Mouse (Mus musculus) natural killer cell, adult 2 months (primary cell): ENCODE data around the gene Ppp1r15b.
A peak's percentile ranks its signal among the peaks of the same experiment; 100 is the strongest.

Source experiments
- DNase-seq, 2 experiments: peaks; one replicate each; pipeline ENCODE4 v3.0.0; 2022; ENCODE audit warnings: low spot score in 2 of 2

Ppp1r15b gene

GRCm38 (mm10) chr1:133121246-133121645 lies 9.7 kb upstream of the Ppp1r15b start:
- DNase-seq, result no peak

DNA sequence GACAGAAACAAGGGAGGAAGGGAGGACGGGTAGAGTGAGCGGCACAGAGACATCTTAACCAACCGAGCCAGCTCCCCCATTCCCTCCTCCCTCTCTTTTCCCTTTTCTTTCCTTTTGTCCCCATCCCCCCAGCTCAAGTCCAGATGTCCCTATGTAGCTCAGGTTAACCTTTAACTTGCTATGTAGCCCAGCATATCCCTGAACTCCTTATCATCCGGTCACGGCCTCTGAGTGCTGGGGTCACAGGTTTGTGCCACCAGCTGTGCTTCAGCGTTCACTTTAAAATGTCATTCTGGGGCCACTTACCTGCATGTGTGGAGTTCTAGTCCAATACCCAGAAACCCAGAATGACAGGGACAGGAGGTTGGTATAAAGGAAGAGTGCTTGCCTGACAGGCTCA lies 6.8 kb upstream of the Ppp1r15b start:
- DNase-seq, result no peak

DNA sequence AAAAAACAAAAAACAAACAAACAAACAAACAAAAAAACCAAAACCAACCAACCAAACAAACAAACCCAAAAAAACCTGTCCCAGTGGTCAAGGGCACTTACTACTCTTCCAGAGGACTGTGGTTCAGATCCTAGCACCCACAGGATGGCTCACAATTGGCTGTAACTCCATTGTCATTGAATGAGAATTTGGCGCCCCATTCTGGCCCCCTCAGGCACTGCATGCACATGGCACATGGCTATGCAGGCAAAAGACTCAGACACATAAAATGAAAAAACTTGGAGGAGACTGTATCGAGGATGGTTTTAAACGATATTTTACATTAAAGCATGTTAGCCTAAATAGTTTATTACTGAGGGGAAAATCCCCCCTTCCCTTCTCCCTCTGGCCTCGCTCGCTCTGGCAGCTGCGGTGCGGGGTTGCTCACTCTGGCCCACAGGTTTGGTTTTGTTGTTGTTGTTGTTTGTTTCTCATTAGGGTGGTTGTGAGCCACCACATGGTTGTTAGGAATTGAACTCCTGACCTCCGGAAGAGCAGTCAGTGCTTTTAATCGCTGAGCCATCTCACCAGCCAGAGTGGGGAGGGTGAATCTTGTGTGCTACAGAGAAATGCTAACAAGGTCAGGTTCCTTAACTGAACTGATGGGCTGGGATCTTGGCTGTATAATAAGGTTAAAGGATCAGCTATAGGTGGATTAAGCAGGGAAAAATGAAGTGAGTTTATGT lies 5.1 kb upstream of the Ppp1r15b start:
- DNase-seq, result no peak

GRCm38 (mm10) chr1:133126365-133126740 lies 4.6 kb upstream of the Ppp1r15b start:
- no peak for DNase-seq

DNA sequence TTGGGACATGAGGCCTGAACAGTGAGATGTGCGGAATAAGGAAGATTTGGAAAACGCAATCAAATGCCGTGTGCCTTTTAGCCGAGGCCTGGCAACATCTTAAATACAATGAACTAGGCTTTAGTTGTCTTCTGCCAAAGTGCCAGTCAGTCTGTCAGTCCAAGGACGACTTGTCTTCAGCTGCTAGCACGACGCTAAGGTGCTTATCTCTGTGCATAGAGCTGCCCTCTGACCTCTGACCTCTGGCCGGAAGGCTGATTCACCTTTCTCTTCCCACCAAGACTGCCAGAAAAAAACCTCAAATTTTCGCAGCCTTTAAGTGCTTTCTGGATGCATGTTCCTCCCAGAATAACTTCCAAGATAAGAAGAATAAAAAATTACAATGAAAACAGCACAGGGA lies 3.6 kb upstream of the Ppp1r15b start:
- no peak for DNase-seq

DNA sequence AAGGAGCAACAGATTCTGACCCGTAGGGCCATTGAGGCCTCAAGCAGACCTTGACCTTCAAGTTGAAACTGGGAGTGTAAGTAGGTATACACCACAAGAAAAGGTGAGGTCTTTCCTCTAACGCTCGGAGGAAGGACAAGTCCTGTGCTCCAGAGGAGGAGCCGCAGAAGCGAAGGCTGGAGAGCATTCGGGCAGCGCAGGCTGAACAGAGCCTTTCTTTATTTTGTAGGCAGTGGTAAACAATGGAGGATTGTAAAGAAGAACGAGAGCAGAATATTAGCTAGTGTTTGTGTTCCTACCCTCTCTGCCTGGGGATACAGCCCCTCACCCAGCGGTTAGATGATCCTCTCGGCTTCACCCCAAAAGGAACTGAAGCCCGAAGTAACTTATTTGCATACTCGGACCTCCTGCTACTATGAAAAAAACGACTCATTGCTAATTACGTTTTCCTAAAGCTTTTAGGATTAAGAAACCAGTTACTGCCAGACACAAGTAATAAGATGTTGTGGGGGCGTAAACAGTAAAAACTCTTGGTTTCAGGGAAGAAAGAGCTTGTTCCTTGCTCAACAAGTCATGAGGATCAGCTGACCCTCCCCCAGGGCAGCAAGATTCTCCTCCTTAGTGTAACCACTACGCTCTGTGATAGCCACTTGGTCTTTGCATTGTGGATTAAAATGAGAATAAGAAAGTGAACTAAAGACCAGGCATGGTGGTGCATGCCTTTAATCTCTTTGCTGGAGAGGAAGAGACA lies 1.3 kb upstream of the Ppp1r15b start:
- DNase-seq, result no peak

- DNase-seq, result no peak
Measured at GRCm38 (mm10) chr1:133131561-133131905, 590 bp downstream of the Ppp1r15b start.

DNA sequence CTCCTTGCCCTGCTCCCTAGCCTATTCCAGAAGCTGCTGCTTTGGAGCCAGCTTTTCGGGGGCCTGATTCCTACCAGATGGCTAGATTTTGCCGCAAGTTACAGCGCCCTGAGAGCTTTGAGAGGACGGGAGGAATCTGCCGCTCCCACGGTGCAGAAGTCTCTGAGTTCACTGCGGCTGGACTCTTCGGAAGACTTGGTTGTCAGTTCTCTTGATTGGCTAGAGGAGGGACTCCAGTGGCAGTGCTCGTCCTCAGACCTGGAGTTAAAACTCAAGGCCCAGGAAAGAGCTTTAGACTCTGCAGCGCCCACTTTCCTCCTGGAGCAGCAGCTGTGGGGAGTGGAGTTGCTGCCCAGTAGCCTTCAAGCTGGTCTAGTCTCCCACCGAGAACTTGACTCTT lies 993 bp downstream of the Ppp1r15b start:
- DNase-seq, result peak in 1 of 2 experiments; percentile 10

- peak; percentile 45 to 60 for DNase-seq
Measured at GRCm38 (mm10) chr1:133132388-133133326, 1.7 kb downstream of the Ppp1r15b start.

GRCm38 (mm10) chr1:133133425-133133824 lies 2.5 kb downstream of the Ppp1r15b start:
- DNase-seq, result no peak

GRCm38 (mm10) chr1:133134071-133134470 lies 3.1 kb downstream of the Ppp1r15b start:
- no peak for DNase-seq

DNA sequence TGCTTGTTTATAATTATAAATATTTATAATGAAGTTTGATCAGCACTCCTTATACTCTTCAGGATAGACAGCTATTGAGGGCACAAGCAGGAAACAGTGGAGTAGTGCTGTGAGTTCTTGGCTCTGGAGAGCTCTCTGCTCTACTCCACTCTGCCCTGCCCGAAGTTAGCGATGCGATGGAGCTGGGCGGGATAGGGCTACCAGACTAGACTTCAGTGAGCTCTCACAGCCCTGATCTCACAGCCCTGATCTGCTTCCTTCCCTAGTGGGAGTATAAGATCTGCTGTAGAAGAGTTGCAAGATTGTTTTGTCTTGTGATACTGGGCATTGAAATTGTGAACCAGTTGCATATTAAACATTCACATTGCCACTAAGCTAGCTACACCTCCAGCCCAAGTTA lies 3.9 kb downstream of the Ppp1r15b start:
- no peak for DNase-seq

- no peak for DNase-seq
Measured at GRCm38 (mm10) chr1:133135808-133136207, 4.9 kb downstream of the Ppp1r15b start.

- DNase-seq, result no peak
Measured at GRCm38 (mm10) chr1:133138401-133138800, 7.5 kb downstream of the Ppp1r15b start.

DNA sequence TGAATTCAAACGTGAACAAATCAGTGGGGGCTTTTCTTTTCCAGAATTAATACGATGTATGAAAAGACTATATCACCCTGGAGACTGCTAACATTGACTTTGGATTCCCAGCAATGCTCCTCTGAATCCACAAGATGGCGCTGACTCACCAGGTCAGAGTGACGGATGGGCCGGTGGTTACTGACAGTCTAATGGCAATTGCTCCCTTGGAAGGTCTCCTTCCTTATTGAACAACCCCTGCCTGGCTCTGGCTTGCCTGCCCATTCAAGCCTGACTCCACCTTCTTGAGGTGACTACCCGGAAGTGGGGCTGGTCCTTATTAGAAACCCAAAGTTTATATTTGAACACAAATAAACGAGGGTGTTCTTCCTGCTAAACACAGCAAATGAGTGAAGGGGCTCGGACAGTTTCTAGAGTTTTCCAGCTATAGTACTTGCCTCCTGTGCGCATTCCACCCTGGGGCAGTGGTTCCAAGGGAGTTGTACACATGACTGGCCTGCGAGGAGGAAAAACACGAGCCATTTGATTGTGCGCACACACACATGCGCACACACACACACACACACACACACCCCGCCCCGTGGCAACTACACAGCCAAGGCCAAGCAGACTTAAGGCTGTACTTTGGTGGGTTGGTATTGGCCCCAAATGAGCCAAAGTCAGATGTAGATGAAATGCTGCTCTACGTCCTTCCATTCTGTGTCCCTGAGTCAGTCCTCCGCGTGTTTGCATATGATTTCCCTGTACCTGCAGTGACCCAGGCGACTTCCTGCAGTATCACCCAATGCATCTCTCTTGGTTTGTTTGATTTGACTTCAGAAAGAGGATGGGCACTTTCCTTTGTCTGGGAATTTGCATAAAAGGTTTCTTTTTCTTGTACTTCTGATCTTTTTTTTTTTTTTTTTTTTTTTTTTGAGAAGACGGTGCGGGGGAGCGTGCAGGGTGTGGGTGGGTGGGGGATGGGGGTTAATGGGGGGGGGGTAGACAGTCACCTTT lies 15.4 kb downstream of the Ppp1r15b start:
- DNase-seq, result peak; percentile 50 to 51

- DNase-seq, result no peak
Measured at GRCm38 (mm10) chr1:133147324-133147723, 16.4 kb downstream of the Ppp1r15b start.

GRCm38 (mm10) chr1:133148122-133148521 lies 17.2 kb downstream of the Ppp1r15b start:
- no peak for DNase-seq

GRCm38 (mm10) chr1:133150556-133150955 lies 19.6 kb downstream of the Ppp1r15b start:
- DNase-seq, result no peak

- no peak for DNase-seq
Measured at GRCm38 (mm10) chr1:133152213-133152612, 21.3 kb downstream of the Ppp1r15b start.

- DNase-seq, result no peak
Measured at GRCm38 (mm10) chr1:133155270-133155669, 24.3 kb downstream of the Ppp1r15b start.

GRCm38 (mm10) chr1:133159128-133159564 lies 28.2 kb downstream of the Ppp1r15b start:
- DNase-seq, result peak; percentile 67 to 71
